Mouse (Mus musculus) liver, embryonic 14.5 days (tissue): Measurements from ENCODE around the gene Mef2c.

Experiments
- CTCF ChIP-seq: IDR thresholded peaks from 2 replicates; pipeline ENCODE4 v1.5.1; 2016; ENCODE audit warnings: antibody characterized with exemption, low read depth, control low read depth
- EP300 ChIP-seq: IDR thresholded peaks from 2 replicates; pipeline ENCODE4 v1.6.1; 2016; ENCODE audit warnings: antibody characterized with exemption, low read depth

GRCm38 (mm10) chr13:83612195-83612594 lies 108.4 kb downstream of the Mef2c start:
- no peak for TF ChIP-seq CTCF
- no peak for TF ChIP-seq EP300
